Mouse (Mus musculus) kidney, postnatal 0 days (tissue): ENCODE measurements around the gene Gm9837. TPM values are rescaled to one million over a fixed set of nuclear protein-coding genes. Genes with fewer than 3 reads are reported as not detected.

Experiments used
- ATAC-seq: fragments of 200-750 bp; cut with Nextera tagmentation; replicated peaks from 2 replicates; pipeline ENCODE4 v1.8.0; 2017; ENCODE audit warnings: low read depth, moderate number of reproducible peaks, moderate TSS enrichment, moderate library complexity; ENCODE audit not compliant: low FRiP score
- DNase-seq: peaks from one replicate; pipeline ENCODE4 v3.0.0-alpha.2; 2016; ENCODE audit warnings: low spot score
- H3K27ac ChIP-seq: fragments of 300-500 bp; sonication (generic); 2 replicates; pipeline ENCODE4 v1.5.1; 2014; ENCODE audit warnings: mild to moderate bottlenecking
- H3K27me3 ChIP-seq: fragments of 300-500 bp; sonication (generic); 2 replicates; pipeline ENCODE4 v1.6.1; 2014; ENCODE audit warnings: low read length, mixed read lengths; ENCODE audit not compliant: insufficient read depth
- H3K36me3 ChIP-seq: fragments of 300-500 bp; sonication (generic); 2 replicates; pipeline ENCODE4 v1.6.1; 2014; ENCODE audit warnings: low read length, mixed read lengths; ENCODE audit not compliant: insufficient read depth
- H3K4me1 ChIP-seq: fragments of 300-500 bp; sonication (generic); replicated peaks from 2 replicates; pipeline ENCODE4 v1.6.1; 2014; ENCODE audit warnings: antibody characterized with exemption, low read length, mixed read lengths; ENCODE audit not compliant: insufficient read depth
- H3K4me2 ChIP-seq: fragments of 300-500 bp; sonication (generic); 2 replicates; pipeline ENCODE4 v1.6.1; 2014; ENCODE audit warnings: mild to moderate bottlenecking, low read length, moderate library complexity, mixed read lengths
- H3K4me3 ChIP-seq: fragments of 300-500 bp; sonication (generic); replicated peaks from 2 replicates; pipeline ENCODE4 v1.5.1; 2014; ENCODE audit warnings: low read depth, low read length
- H3K9ac ChIP-seq: fragments of 300-500 bp; sonication (generic); 2 replicates; pipeline ENCODE4 v1.6.1; 2014; ENCODE audit warnings: low read depth, low read length
- H3K9me3 ChIP-seq: fragments of 300-500 bp; sonication (generic); replicated peaks from 2 replicates; pipeline ENCODE4 v1.6.1; 2016; ENCODE audit warnings: low read length, inconsistent platforms, mixed read lengths
- CTCF ChIP-seq: IDR thresholded peaks from 2 replicates; pipeline ENCODE4 v1.5.1; 2016; ENCODE audit warnings: antibody characterized with exemption, low read depth, mild to moderate bottlenecking, moderate library complexity
- WGBS: fragments of 180-500 bp; shearing (Covaris S2); extraction: QIAGEN DNeasy Blood & Tissue Kit; methylation state at CpG from one replicate; pipeline ENCODE4 v1.1.7; 2014; 5-methylcytosine and 5-hydroxymethylcytosine counted together
- polyA plus RNA-seq: library from polyadenylated mRNA; unstranded; fragments of >200 nt; fragmentation: Nextera tagmentation; extraction: Ambion mirVana; gene quantifications from 2 replicates; pipeline ENCODE4 v1.2.1, GENCODE M21; 2015

The Gm9837 gene
- polyA plus RNA-seq, 1 experiment from 2014 or later: not detected

DNA sequence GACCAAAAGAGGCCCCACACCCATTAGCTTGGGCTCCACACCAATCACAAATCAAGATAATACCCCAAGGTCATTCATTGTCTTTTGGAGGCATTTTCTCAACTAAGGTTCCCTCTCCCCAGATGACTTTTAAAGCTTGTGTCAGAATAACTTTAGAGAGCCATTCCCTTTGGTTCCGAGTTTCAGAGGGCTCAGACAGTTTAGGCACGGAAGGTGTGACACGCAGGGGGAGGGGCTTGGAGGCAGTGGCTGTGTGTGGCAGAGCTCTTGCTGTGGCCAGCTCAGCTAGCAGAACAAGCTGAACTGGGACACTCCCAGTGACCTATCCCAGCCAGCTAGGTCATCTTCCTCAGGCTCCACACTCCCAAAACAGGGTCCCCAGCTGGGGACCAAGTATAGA is 38.3 kb upstream of the Gm9837 start:
- no peaks in the 10 kb centered on the region for H3K9me3 ChIP-seq
- TF ChIP-seq CTCF: no peak
- H3K4me1 ChIP-seq: no peaks in the 10 kb centered on the region
- no peak for DNase-seq
- no peak overlapping the region for H3K4me3 ChIP-seq
- 51% methylated on average over 3 of the region's 3 CpGs for WGBS
- no peak for ATAC-seq
- no peaks in the 10 kb centered on the region for H3K36me3 ChIP-seq
- H3K27me3 ChIP-seq: no peaks in the 10 kb centered on the region
- no peak overlapping the region for H3K27ac ChIP-seq
- no peak overlapping the region for H3K4me2 ChIP-seq
- H3K9ac ChIP-seq: no peak overlapping the region

DNA sequence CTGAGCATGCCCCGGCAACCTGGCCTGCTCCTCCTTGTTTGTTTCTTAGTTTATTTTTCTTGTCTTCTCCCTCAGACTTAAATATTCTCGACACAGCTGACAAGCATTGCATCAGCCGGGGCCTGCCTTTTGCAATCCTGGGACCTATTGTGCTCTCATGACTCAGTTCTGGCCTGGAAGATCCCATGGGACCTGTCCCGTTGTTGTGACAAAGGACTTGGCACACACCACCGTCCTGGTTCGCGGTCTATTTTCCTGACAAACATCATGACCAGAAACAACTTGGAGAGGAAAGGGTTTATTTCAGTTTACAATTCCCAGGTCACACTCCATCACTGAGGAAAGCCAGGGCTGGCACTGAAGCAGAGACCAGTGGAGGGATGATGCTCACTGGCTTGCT is 37.9 kb upstream of the Gm9837 start:
- Histone ChIP-seq H3K4me3 (no peak overlapping the region), H3K36me3 (no peaks in the 10 kb centered on the region), H3K4me1 (no peaks in the 10 kb centered on the region), H3K9ac (no peak overlapping the region), H3K27ac (no peak overlapping the region), H3K9me3 (no peaks in the 10 kb centered on the region), H3K27me3 (no peaks in the 10 kb centered on the region), H3K4me2 (no peak overlapping the region)
- no peak for ATAC-seq
- WGBS: 46% methylated on average over 7 of the region's 7 CpGs
- no peak for DNase-seq
- TF ChIP-seq CTCF: no peak

DNA sequence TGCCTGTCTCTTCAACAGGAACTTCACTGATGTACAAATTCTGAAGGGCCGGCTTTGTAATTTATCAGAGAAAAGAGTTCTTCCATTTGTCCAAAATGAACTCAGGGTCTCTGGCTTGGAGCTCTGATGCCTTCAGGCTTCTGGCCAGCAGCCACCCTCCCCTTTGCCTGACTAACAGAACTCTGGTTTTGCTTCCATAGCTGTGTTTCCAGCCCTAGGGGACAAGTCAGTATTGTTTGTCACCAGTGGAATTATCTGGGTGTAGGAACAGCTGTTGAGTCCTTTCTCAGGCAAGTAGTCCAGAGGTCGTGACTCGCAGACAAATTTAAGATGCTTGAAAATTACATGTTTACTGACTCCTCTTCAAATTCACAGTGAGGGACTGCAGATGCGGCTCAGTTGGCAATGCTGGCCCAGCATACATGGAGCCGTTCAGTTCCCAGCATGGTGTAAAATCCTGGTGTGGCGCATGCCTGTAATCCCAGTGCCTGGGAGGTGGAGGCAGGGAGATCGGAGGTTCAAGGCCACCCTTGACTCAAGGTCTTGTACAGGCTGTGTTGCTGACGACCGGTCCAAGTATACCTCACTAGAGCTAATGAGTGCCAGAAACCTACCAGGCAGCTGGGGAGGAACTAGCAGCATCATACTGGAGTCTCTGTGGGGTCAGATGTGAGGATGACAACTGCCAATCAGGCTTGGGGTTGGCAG is 37.0 kb upstream of the Gm9837 start:
- H3K4me1 ChIP-seq: no peaks in the 10 kb centered on the region
- no peaks in the 10 kb centered on the region for H3K9me3 ChIP-seq
- 88% methylated on average over 9 of the region's 9 CpGs for WGBS
- no peak overlapping the region for H3K9ac ChIP-seq
- H3K27ac ChIP-seq: no peak overlapping the region
- H3K4me2 ChIP-seq: no peak overlapping the region
- no peak for TF ChIP-seq CTCF
- H3K27me3 ChIP-seq: no peaks in the 10 kb centered on the region
- DNase-seq (no peak), ATAC-seq (no peak)
- no peak overlapping the region for H3K4me3 ChIP-seq
- no peaks in the 10 kb centered on the region for H3K36me3 ChIP-seq

DNA sequence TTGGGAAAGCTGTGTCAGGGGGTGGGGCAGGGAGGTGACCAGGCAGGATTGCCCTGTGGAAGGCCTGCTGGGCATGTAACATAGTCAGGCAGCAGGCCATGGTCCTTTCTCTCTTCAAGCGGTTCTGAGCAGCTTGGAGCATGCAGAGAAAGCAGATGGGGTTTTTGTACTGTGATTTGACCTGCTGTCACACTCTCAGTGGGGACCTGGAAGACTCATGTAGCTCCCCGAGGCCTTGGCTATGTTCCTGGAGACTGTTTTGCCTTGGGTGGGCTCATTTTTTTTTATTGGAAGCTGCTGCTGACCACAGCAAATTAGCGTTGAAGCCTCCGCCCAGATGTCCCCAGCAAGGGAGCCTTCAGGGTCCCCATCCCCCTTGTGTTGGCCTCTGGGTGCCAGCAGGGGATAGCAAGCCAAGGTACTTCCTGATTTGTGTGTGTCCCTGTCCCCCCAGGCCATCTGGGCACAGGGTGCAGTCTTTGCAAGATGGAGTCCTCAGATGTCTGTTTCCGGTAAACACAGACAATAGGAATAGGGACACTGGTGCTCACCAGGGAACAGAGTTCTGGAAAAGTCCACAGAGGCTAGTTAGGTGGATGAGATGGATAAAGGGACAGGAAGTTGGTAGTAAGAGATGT is 34.9 kb upstream of the Gm9837 start:
- Histone ChIP-seq H3K4me1 (no peaks in the 10 kb centered on the region), H3K9me3 (no peaks in the 10 kb centered on the region), H3K36me3 (no peaks in the 10 kb centered on the region), H3K4me3 (no peak overlapping the region), H3K9ac (no peak overlapping the region), H3K27me3 (no peaks in the 10 kb centered on the region), H3K4me2 (no peak overlapping the region), H3K27ac (no peak overlapping the region)
- ATAC-seq (no peak), DNase-seq (no peak)
- no peak for TF ChIP-seq CTCF
- 78% methylated on average over 5 of the region's 5 CpGs for WGBS

DNA sequence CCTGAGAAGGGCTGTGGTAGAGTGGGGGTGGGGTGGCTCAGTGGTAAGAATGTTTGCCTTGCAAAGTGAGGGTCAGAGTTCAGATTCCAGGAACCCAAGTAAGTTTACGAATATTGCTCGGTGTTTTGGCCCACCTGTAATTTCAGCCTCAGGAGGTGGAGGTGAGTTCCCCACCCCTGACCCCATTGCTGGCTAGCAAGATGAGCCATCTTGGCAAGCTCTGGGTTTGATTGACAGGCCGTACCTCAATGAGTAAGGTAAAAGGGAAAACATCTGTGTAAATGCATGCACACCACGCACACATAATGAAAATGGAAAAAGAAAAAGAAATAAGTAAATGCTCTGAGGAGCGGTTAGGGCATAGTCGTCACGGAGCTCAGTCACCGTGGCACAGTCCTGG is 34.1 kb upstream of the Gm9837 start:
- no peak overlapping the region for H3K4me2 ChIP-seq
- H3K27ac ChIP-seq: no peak overlapping the region
- no peak overlapping the region for H3K4me3 ChIP-seq
- no peak overlapping the region for H3K9ac ChIP-seq
- ATAC-seq (no peak), DNase-seq (no peak)
- H3K36me3 ChIP-seq: no peaks in the 10 kb centered on the region
- WGBS: 84% methylated on average over 8 of the region's 8 CpGs
- no peaks in the 10 kb centered on the region for H3K27me3 ChIP-seq
- H3K4me1 ChIP-seq: no peaks in the 10 kb centered on the region
- no peaks in the 10 kb centered on the region for H3K9me3 ChIP-seq
- no peak for TF ChIP-seq CTCF

DNA sequence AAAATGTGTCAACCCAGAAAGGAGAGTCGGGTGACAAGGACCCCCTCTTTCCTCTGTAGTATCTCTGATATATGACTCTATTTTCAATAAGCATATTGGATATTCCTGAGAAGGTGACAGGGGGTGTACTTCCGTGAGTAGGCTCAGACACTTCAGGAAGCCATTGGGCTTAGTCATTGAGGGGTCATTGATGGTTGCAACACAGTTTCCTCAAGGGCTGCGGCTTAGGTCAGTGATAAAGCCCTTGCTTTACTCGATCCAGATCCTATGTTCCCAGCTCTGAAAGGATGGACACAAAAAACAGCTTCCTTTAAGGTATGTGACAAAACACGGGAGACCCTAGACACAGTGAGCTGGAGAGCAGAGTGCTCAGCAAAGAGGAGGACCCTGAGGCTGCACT is 33.5 kb upstream of the Gm9837 start:
- Histone ChIP-seq H3K27ac (no peak overlapping the region), H3K4me2 (no peak overlapping the region), H3K4me1 (no peaks in the 10 kb centered on the region), H3K36me3 (no peaks in the 10 kb centered on the region), H3K9me3 (no peaks in the 10 kb centered on the region), H3K4me3 (no peak overlapping the region), H3K27me3 (no peaks in the 10 kb centered on the region), H3K9ac (no peak overlapping the region)
- WGBS: 78% methylated on average over 5 of the region's 5 CpGs
- no peak for ATAC-seq
- no peak for DNase-seq
- no peak for TF ChIP-seq CTCF
